Mouse (Mus musculus): ENCODE data around the gene Agrp. TPM values are rescaled to one million over a fixed set of nuclear protein-coding genes. Genes with fewer than 3 reads are reported as not detected.

Agrp gene
- total and polyA plus RNA-seq, 3 experiments = 0.63 TPM; not detected in 2

DNA sequence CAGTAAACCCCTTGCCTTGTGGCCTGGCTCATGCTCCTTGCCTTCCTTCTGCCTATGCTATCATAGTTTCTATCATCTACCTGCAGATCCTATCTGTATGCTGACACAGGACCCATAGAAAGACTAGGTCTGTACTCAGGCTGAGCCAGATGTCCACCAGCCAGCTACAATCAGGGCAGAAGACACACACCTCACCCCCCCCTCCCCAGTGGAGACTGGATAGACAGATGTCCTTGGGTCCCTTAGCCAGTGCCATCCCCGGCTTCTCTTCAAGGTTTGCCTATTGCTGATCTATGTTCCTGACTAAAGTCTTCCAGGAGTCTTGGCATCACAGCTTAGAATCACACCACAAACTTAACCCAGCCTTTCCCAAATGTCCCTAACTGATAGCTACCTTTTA is 109.0 kb downstream of the Agrp start:
- Histone ChIP-seq H3K9me3 (replicated peaks; ENCODE audit: insufficient read depth, low read length) (no peaks in the 10 kb centered on the region), H3K79me2 (ENCODE audit: control insufficient read depth, insufficient read depth, low read length, poor library complexity) (no peaks in the 10 kb centered on the region), H3K36me3 (ENCODE audit: control insufficient read depth in 1 of 2, insufficient read depth in 2 of 2, low read length in 2 of 2) (peaks cover 0 to 12% of the 10 kb centered on the region in 2 experiments; a peak in 3 of 4 replicates), H3K9ac (ENCODE audit: control insufficient read depth, low read depth, low read length, poor library complexity, severe bottlenecking) (no peak overlapping the region), H3K27me3 (ENCODE audit: control insufficient read depth in 1 of 2, insufficient read depth in 2 of 2, low read length in 2 of 2) (no peaks in the 10 kb centered on the region), H3K27ac (ENCODE audit: control insufficient read depth, low read depth, low read length) (no peak overlapping the region), H3K4me1 (ENCODE audit: control insufficient read depth in 1 of 2, insufficient read depth in 2 of 2, low read length in 2 of 2) (peaks cover 7 to 9% of the 10 kb centered on the region in 2 experiments; a peak in 3 of 4 replicates), H3K4me3 (ENCODE audit: control insufficient read depth in 1 of 2, insufficient read depth in 1 of 2, low read depth in 2 of 2, low read length in 2 of 2) (no peak overlapping the region)
- DNase-seq (ENCODE audit: low read depth, low spot score) = no peak
- no peak for TF ChIP-seq GABPA (IDR thresholded peaks at IDR 0.05; ENCODE audit: low read depth, low read length)
- no peak for TF ChIP-seq ELF1 (IDR thresholded peaks at IDR 0.05; ENCODE audit: low read depth, low read length)
- TF ChIP-seq POLR2AphosphoS5 (IDR thresholded peaks at IDR 0.05; ENCODE audit: borderline replicate concordance, low read depth, low read length) = no peak
- TF ChIP-seq TAL1 (IDR thresholded peaks at IDR 0.05; ENCODE audit: low read length) = no peak
- no peak for TF ChIP-seq TBP (IDR thresholded peaks at IDR 0.05; ENCODE audit: low read depth, low read length)
- TF ChIP-seq USF2 (IDR thresholded peaks at IDR 0.05; ENCODE audit: borderline replicate concordance in 1 of 2, insufficient read depth in 1 of 2, low read depth in 1 of 2, low read length in 2 of 2) = no peak
- no peak for TF ChIP-seq USF1 (IDR thresholded peaks at IDR 0.05; ENCODE audit: low read depth, low read length)
- TF ChIP-seq ETS1 (IDR thresholded peaks at IDR 0.05; ENCODE audit: low read depth, low read length) = no peak
- no peak for TF ChIP-seq POLR2AphosphoS2 (IDR thresholded peaks at IDR 0.05; ENCODE audit: low read length)

DNA sequence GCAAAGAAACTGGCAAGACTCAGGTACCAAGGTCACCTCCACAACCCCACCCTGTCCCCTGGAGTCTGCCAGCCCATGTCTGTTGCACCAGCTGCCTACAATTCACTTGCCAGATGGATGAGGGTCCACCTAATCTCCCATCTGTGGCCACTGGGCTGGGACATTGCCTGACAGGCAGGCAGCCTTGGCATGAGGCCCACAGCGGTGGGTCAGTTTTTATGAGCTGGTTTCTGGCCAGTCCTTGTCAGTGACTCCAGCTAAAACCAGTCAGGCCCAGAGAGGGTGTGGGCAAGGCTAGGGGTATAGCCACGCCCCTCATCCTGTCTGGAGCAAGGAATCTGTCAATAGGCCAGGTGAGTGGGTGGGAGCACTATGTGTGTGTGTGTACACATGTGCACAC is 110.1 kb downstream of the Agrp start:
- DNase-seq (ENCODE audit: low read depth, low spot score) = no peak
- Histone ChIP-seq H3K9me3 (replicated peaks; ENCODE audit: insufficient read depth, low read length) (no peaks in the 10 kb centered on the region), H3K9ac (ENCODE audit: control insufficient read depth, low read depth, low read length, poor library complexity, severe bottlenecking) (no peak overlapping the region), H3K79me2 (ENCODE audit: control insufficient read depth, insufficient read depth, low read length, poor library complexity) (no peaks in the 10 kb centered on the region), H3K27me3 (ENCODE audit: control insufficient read depth in 1 of 2, insufficient read depth in 2 of 2, low read length in 2 of 2) (no peaks in the 10 kb centered on the region), H3K36me3 (ENCODE audit: control insufficient read depth in 1 of 2, insufficient read depth in 2 of 2, low read length in 2 of 2) (peaks cover 0 to 3% of the 10 kb centered on the region in 2 experiments; a peak in 2 of 4 replicates), H3K4me3 (ENCODE audit: control insufficient read depth in 1 of 2, insufficient read depth in 1 of 2, low read depth in 2 of 2, low read length in 2 of 2) (no peak overlapping the region), H3K4me1 (ENCODE audit: control insufficient read depth in 1 of 2, insufficient read depth in 2 of 2, low read length in 2 of 2) (0 out of 4 replicates have a peak, but pooled peaks cover 0 to under 1% of the 10 kb centered on the region in 2 experiments), H3K27ac (ENCODE audit: control insufficient read depth, low read depth, low read length) (no peak overlapping the region)
- no peak for TF ChIP-seq JUND (IDR thresholded peaks at IDR 0.05; ENCODE audit: low read depth, low read length)
- TF ChIP-seq CTCF (IDR thresholded peaks at IDR 0.05 in 2 of 3, conservative IDR thresholded peaks at IDR 0.05 in 1 of 3; ENCODE audit: control insufficient read depth in 1 of 3, insufficient read depth in 1 of 3, low read depth in 2 of 3, low read length in 3 of 3, poor library complexity in 1 of 3, severe bottlenecking in 1 of 3) = no peak
- TF ChIP-seq RAD21 (IDR thresholded peaks at IDR 0.05; ENCODE audit: low read depth, low read length) = no peak
- no peak for TF ChIP-seq POLR2AphosphoS5 (IDR thresholded peaks at IDR 0.05; ENCODE audit: borderline replicate concordance, low read depth, low read length)
- TF ChIP-seq BHLHE40 (IDR thresholded peaks at IDR 0.05; ENCODE audit: borderline replicate concordance, low read depth, low read length) = no peak
- no peak for TF ChIP-seq KAT2A (conservative IDR thresholded peaks at IDR 0.05; ENCODE audit: low read depth, low read length)
- TF ChIP-seq NELFE (IDR thresholded peaks at IDR 0.05; ENCODE audit: low read depth, low read length) = no peak
- no peak for TF ChIP-seq ELF1 (IDR thresholded peaks at IDR 0.05; ENCODE audit: low read depth, low read length)
- no peak for TF ChIP-seq MEF2A (IDR thresholded peaks at IDR 0.05; ENCODE audit: extremely low read depth, insufficient replicate concordance, low read depth, low read length, poor library complexity, severe bottlenecking)
- TF ChIP-seq MXI1 (IDR thresholded peaks at IDR 0.05; ENCODE audit: low read depth, low read length) = no peak
- no peak for TF ChIP-seq MAFK (IDR thresholded peaks at IDR 0.05; ENCODE audit: borderline replicate concordance, low read depth, low read length)
- no peak for TF ChIP-seq USF1 (IDR thresholded peaks at IDR 0.05; ENCODE audit: low read depth, low read length)
- no peak for TF ChIP-seq MAZ (IDR thresholded peaks at IDR 0.05; ENCODE audit: low read depth, low read length)
- TF ChIP-seq ETS1 (IDR thresholded peaks at IDR 0.05; ENCODE audit: low read depth, low read length) = no peak
- TF ChIP-seq RCOR1 (IDR thresholded peaks at IDR 0.05; ENCODE audit: low read depth, low read length) = no peak
- TF ChIP-seq UBTF (IDR thresholded peaks at IDR 0.05; ENCODE audit: borderline replicate concordance, insufficient read depth, low read depth, low read length) = no peak
- TF ChIP-seq MAX (IDR thresholded peaks at IDR 0.05; ENCODE audit: low read length) = no peak

All from MEL (cell line).